Mouse (Mus musculus): ENCODE results near the gene Gatad2b.

GRCm38 (mm10) chr3:90291982-90292344 is 1.0 kb upstream of the Gatad2b start:
- TF ChIP-seq CTCF (IDR thresholded peaks at IDR 0.05; ENCODE audit: insufficient read depth, low read length) = no peak
- TF ChIP-seq POLR2A (IDR thresholded peaks at IDR 0.05; ENCODE audit: borderline replicate concordance, extremely low read depth, low read depth, low read length) = no peak
